Mouse (Mus musculus) liver, embryonic 15.5 days (tissue): ENCODE results near the gene Ntrk2. TPM values are rescaled to one million over a fixed set of nuclear protein-coding genes. Genes with fewer than 3 reads are reported as not detected.

ENCODE experiments used
- ATAC-seq: fragments of 200-750 bp; cut with Nextera tagmentation; 2 replicates; pipeline ENCODE4 v1.8.0; 2017; ENCODE audit warnings: moderate number of reproducible peaks, mild to moderate bottlenecking, moderate library complexity; ENCODE audit not compliant: insufficient read depth
- H3K27ac ChIP-seq: fragments of 300-500 bp; sonication (generic); replicated peaks from 2 replicates; pipeline ENCODE4 v1.5.1; 2015; ENCODE audit warnings: mild to moderate bottlenecking, inconsistent platforms
- H3K27me3 ChIP-seq: fragments of 300-500 bp; sonication (generic); 2 replicates; pipeline ENCODE4 v1.6.1; 2015; ENCODE audit warnings: mild to moderate bottlenecking, inconsistent platforms
- H3K36me3 ChIP-seq: fragments of 300-500 bp; sonication (generic); replicated peaks from 2 replicates; pipeline ENCODE4 v1.6.1; 2015; ENCODE audit warnings: moderate library complexity, mild to moderate bottlenecking, inconsistent platforms
- H3K4me1 ChIP-seq: fragments of 300-500 bp; sonication (generic); replicated peaks from 2 replicates; pipeline ENCODE4 v1.6.1; 2015; ENCODE audit warnings: inconsistent platforms
- H3K4me2 ChIP-seq: fragments of 300-500 bp; sonication (generic); 2 replicates; pipeline ENCODE4 v1.6.1; 2015; ENCODE audit warnings: moderate library complexity, mild to moderate bottlenecking, inconsistent platforms
- H3K4me3 ChIP-seq: fragments of 300-500 bp; sonication (generic); replicated peaks from 2 replicates; pipeline ENCODE4 v1.5.1; 2015; ENCODE audit warnings: mild to moderate bottlenecking, inconsistent platforms
- H3K9ac ChIP-seq: fragments of 300-500 bp; sonication (generic); 2 replicates; pipeline ENCODE4 v1.6.1; 2015; ENCODE audit warnings: moderate library complexity, mild to moderate bottlenecking, inconsistent platforms
- H3K9me3 ChIP-seq: fragments of 300-500 bp; sonication (generic); replicated peaks from 2 replicates; pipeline ENCODE4 v1.6.1; 2016; ENCODE audit warnings: inconsistent platforms
- WGBS: fragments of 180-500 bp; shearing (Covaris S2); methylation state at CpG from one replicate; pipeline ENCODE4 v1.1.7; 2015; ENCODE audit warnings: mixed read lengths; ENCODE audit not compliant: insufficient replicate concordance; 5-methylcytosine and 5-hydroxymethylcytosine counted together
- polyA plus RNA-seq: library from polyadenylated mRNA; unstranded; fragments of >200 nt; fragmentation: Nextera tagmentation; extraction: Ambion mirVana; gene quantifications from 2 replicates; pipeline ENCODE4 v1.2.1, GENCODE M21; 2015

Gene Ntrk2
- polyA plus RNA-seq, 1 experiment from 2014 or later = 0.23 TPM

DNA sequence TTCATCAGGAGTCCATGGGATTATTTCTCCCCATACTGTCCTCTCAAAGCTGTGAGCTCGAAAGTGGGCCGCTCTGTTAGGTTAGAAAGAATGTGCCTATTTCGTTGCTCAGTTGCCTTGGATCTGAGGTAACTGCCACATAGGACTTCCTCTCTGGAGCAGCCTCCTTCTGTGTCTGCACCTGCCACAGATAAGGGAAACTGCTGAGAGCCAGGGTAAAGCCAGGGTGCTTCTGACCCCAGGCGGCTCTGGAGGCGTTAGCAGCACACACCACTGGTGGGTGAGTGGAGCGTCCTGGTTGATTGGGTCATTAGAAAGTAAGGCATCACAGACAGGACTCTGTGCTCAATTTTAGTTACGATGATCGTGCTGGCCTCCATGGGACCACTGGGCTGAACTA lies 95.9 kb downstream of the Ntrk2 start:
- no peaks in the 10 kb centered on the region for H3K4me1 ChIP-seq
- no peak overlapping the region for H3K9ac ChIP-seq
- 56% methylated on average over 8 of the region's 8 CpGs for WGBS
- no peak overlapping the region for H3K4me3 ChIP-seq
- H3K4me2 ChIP-seq = no peak overlapping the region
- H3K9me3 ChIP-seq = 0 out of 2 replicates have a peak, but pooled peaks cover 5% of the 10 kb centered on the region
- H3K27ac ChIP-seq = no peak overlapping the region
- H3K36me3 ChIP-seq = no peaks in the 10 kb centered on the region
- no peak for ATAC-seq
- no peaks in the 10 kb centered on the region for H3K27me3 ChIP-seq

DNA sequence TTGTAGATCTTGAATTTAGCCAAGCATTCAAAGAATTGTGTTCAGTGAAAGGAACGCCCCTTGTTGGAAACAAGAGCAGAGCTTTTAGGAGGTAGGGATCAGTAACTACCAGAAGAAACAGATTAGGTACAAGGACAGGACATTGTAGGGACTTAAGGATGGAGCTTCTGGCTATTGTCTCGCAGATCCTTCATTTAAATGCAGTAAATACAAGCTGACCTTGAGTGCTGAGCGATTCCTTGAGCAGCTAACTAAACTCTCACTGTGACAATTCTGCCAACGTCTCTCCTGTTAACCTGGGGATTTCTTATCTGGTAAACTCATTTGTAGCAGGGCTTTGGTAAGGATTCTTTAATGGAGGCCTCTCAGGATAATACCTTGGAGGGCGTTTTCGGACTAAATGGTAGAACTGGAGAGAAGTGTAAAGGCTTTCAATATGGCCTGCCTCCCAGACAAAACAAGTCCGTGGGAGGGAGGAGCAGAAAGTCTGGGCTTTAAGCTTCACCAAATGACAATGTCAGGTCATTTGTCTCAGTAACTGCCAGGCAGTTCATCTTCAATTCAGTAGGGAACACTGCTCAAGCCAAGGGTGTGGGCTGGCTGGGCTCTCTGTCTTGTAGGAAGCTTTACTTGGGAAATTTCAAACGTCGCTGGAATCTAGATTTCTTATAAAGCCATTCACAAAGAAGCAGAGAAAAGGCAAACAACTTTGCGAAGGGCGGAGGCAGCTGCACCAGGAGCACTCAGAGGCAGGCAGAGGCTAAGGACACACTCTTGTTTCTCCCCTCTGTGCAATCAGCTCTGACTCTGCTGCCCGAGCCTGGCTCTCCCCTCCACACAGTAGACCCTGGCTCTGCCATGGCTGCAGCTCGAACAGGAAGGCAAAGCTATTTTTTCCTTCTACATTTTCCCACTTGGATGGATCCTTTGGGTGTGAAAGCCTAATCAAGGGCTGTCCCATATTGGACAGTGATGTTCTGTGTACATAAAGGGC lies 98.7 kb downstream of the Ntrk2 start:
- Histone ChIP-seq H3K27ac (no peak overlapping the region), H3K4me2 (no peak overlapping the region), H3K4me3 (no peak overlapping the region), H3K27me3 (no peaks in the 10 kb centered on the region), H3K9ac (no peak overlapping the region), H3K9me3 (0 out of 2 replicates have a peak, but pooled peaks cover 1% of the 10 kb centered on the region), H3K36me3 (no peaks in the 10 kb centered on the region), H3K4me1 (no peaks in the 10 kb centered on the region)
- ATAC-seq = no peak
- 53% methylated on average over 13 of the region's 13 CpGs for WGBS

DNA sequence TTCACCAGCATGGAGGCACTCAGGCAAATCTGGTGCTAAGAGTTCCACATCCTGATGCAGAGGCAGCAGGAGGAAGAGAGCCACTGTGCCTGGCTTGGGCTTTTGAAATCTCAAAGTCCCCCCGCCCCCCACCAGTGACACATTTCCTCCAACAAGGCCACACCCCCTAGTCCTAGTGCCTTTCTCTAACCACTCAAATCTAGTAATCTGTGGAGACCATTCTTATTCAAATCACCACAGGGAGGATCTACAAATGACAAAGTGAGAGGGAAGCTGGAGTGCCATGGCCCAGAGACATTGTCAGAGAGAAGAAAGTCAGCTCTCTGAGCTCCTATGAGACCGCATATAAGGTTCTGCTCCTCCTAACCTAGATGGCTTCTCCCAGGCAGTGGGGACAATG lies 105.6 kb downstream of the Ntrk2 start:
- ATAC-seq = no peak
- WGBS = 66% methylated on average over 2 of the region's 2 CpGs
- no peak overlapping the region for H3K4me3 ChIP-seq

DNA sequence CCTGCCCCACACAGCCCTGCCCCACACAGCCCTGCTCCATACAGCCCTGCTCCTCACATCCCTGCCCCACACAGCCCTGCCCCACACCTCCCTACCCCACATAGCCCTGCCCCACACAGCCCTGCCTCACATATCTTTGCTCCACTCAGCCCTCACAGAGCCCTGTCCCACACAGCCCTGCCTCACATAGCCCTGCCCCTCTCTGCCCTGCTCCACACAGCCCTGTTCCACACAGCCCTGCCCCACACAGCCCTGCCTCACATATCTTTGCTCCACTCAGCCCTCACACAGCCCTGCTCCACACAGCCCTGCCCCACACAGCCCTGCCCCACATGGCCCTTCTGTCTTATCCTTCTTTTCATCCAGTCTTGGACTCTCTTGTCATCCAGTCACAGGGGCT lies 106.2 kb downstream of the Ntrk2 start:
- no peaks in the 10 kb centered on the region for H3K9me3 ChIP-seq
- no peaks in the 10 kb centered on the region for H3K4me1 ChIP-seq
- H3K4me3 ChIP-seq = no peak overlapping the region
- H3K27ac ChIP-seq = no peak overlapping the region
- ATAC-seq = no peak
- no peaks in the 10 kb centered on the region for H3K36me3 ChIP-seq
- H3K27me3 ChIP-seq = no peaks in the 10 kb centered on the region
- H3K4me2 ChIP-seq = no peak overlapping the region
- no peak overlapping the region for H3K9ac ChIP-seq

More for the DNA sequence above, 105.6 kb downstream of the Ntrk2 start:
- no peaks in the 10 kb centered on the region for H3K4me1 ChIP-seq
- no peak overlapping the region for H3K9ac ChIP-seq
- no peaks in the 10 kb centered on the region for H3K9me3 ChIP-seq
- no peak overlapping the region for H3K4me2 ChIP-seq
- H3K36me3 ChIP-seq = no peaks in the 10 kb centered on the region
- H3K27me3 ChIP-seq = no peaks in the 10 kb centered on the region
- no peak overlapping the region for H3K27ac ChIP-seq

DNA sequence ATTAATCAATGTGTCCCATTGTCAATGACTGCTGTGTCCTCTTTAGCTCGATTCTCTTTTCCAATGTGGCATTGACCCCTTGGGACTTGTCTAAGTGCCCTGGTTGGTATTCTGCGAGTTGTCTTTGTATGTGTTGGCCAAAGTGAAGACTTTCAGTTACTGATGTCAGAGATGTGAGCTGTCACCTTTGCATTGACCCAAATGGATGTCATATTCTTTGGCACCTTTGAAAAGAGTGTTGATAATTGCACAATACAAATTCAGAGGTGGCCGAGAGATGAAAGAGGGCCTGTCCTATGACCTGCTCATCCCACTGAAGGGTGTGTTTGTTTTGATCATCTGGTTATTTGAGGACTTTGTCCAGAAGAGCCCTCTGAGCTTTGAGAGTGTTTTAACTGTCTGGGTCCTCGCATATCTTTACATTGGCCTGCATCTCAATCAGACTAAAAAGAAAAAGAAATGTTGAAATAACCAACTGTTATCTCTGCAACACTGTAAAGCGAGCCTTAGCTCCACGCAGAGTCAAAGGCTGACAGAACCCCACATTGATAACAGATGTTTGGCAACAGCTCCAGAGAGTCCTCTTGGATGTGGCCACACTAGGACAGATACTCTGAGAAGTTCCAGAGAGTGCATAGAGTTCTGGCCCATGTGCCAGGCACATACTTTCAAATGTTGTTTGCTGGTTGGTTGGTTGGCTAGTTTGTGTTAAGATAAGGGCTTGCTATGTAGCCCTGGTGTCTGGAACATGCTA lies 107.9 kb downstream of the Ntrk2 start:
- Histone ChIP-seq H3K4me2 (no peak overlapping the region), H3K27ac (no peak overlapping the region), H3K4me1 (no peaks in the 10 kb centered on the region), H3K9ac (no peak overlapping the region), H3K9me3 (no peaks in the 10 kb centered on the region), H3K36me3 (no peaks in the 10 kb centered on the region), H3K27me3 (no peaks in the 10 kb centered on the region), H3K4me3 (no peak overlapping the region)
- 42% methylated on average over 6 of the region's 6 CpGs for WGBS
- ATAC-seq = no peak

DNA sequence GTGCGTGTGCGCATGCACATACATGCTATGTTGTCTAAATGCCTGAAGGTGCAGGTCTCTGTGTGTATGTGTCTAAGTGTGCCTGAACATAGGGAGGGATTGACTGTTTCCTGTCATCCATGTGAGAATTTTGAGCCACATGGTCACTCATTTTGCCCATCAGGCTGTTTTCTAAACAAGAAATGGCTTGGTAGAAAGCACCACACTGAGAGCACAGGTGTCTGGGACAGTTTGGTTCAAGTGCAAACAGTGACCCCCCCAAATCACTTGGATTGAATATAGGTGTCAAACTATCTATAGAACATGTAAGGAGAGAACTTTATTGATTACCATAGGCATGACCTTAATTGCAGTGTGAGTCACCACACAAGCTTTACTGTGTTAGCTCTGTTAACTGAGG lies 110.0 kb downstream of the Ntrk2 start:
- H3K4me3 ChIP-seq = no peak overlapping the region
- H3K9ac ChIP-seq = no peak overlapping the region
- no peak for ATAC-seq
- H3K9me3 ChIP-seq = no peaks in the 10 kb centered on the region
- no peak overlapping the region for H3K4me2 ChIP-seq
- H3K4me1 ChIP-seq = no peaks in the 10 kb centered on the region
- H3K27me3 ChIP-seq = no peaks in the 10 kb centered on the region
- 76% methylated on average over 2 of the region's 2 CpGs for WGBS
- H3K27ac ChIP-seq = no peak overlapping the region
- no peaks in the 10 kb centered on the region for H3K36me3 ChIP-seq

DNA sequence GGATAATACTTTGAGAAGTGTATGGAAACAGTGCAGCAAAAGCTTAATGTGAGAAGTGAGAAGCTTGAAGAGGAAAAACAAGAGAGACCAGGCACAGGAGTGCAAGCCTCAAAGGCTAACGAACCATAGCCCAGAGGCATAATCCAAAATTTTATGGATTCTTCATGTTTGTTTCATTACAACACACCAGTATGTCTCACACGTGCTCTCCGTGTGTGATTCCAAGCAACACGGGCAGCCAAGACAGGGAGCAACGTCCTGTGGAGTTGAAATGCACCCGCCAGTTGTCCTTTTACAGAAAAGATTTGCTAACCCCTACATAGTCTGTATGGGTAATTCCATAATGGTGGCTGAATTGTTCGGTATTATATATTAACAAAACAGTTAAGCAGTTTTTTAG lies 113.9 kb downstream of the Ntrk2 start:
- no peak overlapping the region for H3K27ac ChIP-seq
- no peaks in the 10 kb centered on the region for H3K4me1 ChIP-seq
- H3K9ac ChIP-seq = no peak overlapping the region
- 71% methylated on average over 7 of the region's 7 CpGs for WGBS
- H3K4me3 ChIP-seq = no peak overlapping the region
- H3K9me3 ChIP-seq = no peaks in the 10 kb centered on the region
- no peaks in the 10 kb centered on the region for H3K27me3 ChIP-seq
- no peak overlapping the region for H3K4me2 ChIP-seq
- ATAC-seq = no peak
- no peaks in the 10 kb centered on the region for H3K36me3 ChIP-seq

DNA sequence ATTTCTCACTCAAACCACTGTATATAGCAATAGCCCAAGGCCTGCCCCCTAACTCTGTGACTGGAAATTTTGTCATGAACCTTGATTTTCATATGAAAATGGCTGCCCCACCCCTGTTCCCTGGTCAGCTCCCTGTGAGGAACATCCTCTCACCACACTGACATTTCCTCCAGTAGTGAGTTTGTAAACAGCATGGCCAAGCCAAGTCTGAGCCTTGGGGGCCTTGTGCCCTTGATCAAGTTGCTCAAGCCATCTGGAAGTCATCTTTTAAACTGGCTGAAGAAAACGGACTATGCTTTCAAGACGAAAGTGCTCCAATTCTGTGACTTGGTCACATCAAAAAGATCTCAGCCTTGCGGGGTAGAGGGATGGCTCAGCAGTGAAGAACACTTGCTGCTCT lies 114.9 kb downstream of the Ntrk2 start:
- WGBS = 74% methylated on average over 3 of the region's 3 CpGs
- H3K27me3 ChIP-seq = no peaks in the 10 kb centered on the region
- no peak overlapping the region for H3K9ac ChIP-seq
- no peaks in the 10 kb centered on the region for H3K9me3 ChIP-seq
- H3K4me2 ChIP-seq = no peak overlapping the region
- no peak for ATAC-seq
- no peaks in the 10 kb centered on the region for H3K36me3 ChIP-seq
- H3K4me3 ChIP-seq = no peak overlapping the region
- H3K27ac ChIP-seq = no peak overlapping the region
- H3K4me1 ChIP-seq = no peaks in the 10 kb centered on the region

DNA sequence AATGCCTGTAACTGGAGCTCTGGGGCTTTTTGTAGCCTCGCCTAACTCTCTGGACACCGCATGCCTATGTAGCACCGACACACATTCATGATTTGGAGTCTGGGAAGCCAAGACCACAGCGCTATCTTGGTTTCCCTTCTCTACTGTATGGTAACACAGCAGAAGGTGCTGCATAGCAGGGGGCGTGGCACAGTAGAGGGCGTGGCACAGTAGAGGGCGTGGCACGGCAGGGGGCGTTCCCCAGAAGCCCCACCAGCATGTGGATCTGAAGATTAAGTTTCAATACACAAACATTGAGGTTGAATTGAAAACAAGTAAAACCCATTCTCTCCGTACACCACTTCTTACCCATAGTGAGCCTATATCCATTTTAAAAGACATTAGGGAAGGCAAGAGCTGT lies 115.3 kb downstream of the Ntrk2 start:
- ATAC-seq = no peak
- Histone ChIP-seq H3K4me2 (no peak overlapping the region), H3K4me1 (no peaks in the 10 kb centered on the region), H3K27ac (no peak overlapping the region), H3K9ac (no peak overlapping the region), H3K4me3 (no peak overlapping the region), H3K27me3 (no peaks in the 10 kb centered on the region), H3K36me3 (no peaks in the 10 kb centered on the region), H3K9me3 (no peaks in the 10 kb centered on the region)
- WGBS = 66% methylated on average over 10 of the region's 10 CpGs

DNA sequence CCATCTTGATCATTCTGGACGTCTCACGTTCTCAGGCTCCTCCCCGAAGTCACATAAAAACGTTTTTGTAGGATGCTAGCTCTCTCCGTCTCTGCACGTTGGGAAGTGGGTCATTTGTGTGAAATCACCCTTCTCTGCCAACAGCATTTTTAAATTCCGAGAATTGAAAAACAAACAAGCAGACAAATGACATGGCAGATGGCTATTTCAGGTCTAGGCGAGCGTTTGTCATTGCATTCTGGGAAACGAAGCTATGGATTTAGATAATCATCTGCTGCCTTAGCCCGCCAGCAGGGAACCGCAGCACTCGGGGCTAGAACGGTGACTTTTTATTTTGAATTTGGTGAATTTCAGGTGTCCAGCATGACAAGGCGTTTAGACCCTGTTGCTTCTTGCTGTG lies 115.8 kb downstream of the Ntrk2 start:
- Histone ChIP-seq H3K36me3 (no peaks in the 10 kb centered on the region), H3K9me3 (no peaks in the 10 kb centered on the region), H3K4me3 (no peak overlapping the region), H3K9ac (no peak overlapping the region), H3K27ac (no peak overlapping the region), H3K27me3 (no peaks in the 10 kb centered on the region), H3K4me1 (no peaks in the 10 kb centered on the region), H3K4me2 (no peak overlapping the region)
- ATAC-seq = no peak
- 75% methylated on average over 15 of the region's 15 CpGs for WGBS

DNA sequence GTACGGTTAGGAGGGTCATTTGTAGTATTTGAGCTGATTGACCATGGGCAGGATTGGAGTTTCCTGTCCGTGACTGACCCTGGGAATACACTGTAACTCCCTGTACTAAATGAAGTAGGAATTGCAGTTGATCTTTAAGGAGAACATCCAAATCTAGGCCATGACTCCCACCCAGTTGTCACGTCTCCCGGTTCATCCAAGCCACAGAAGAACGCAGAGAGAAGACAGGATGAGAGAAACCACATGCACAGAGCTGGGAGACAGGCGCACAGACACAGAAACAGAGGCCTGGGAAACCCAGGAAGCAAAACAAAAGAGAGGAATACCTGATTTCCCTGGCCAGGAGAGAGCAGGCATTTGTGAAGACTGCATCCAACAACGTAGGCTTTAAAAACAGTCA lies 117.1 kb downstream of the Ntrk2 start:
- H3K4me1 ChIP-seq = no peaks in the 10 kb centered on the region
- no peak overlapping the region for H3K4me3 ChIP-seq
- WGBS = 65% methylated on average over 7 of the region's 7 CpGs
- no peak for ATAC-seq
- H3K4me2 ChIP-seq = no peak overlapping the region
- H3K9me3 ChIP-seq = no peaks in the 10 kb centered on the region
- H3K36me3 ChIP-seq = no peaks in the 10 kb centered on the region
- H3K9ac ChIP-seq = no peak overlapping the region
- no peak overlapping the region for H3K27ac ChIP-seq
- no peaks in the 10 kb centered on the region for H3K27me3 ChIP-seq
